Mouse (Mus musculus) hindbrain, postnatal 0 days (tissue): ENCODE measurements around the gene Cend1. TPM values are rescaled to one million over a fixed set of nuclear protein-coding genes. Genes with fewer than 3 reads are reported as not detected.
A peak's percentile ranks its signal among the peaks of the same experiment; 100 is the strongest.

ENCODE experiments used
- ATAC-seq: fragments of 200-750 bp; cut with Nextera tagmentation; 2 replicates; pipeline ENCODE4 v1.8.0; 2017; ENCODE audit warnings: mild to moderate bottlenecking, moderate TSS enrichment, moderate library complexity
- DNase-seq: peaks from one replicate; pipeline ENCODE4 v3.0.0-alpha.2; 2015; ENCODE audit warnings: low spot score
- H3K27ac ChIP-seq: fragments of 300-500 bp; sonication (generic); 2 replicates; pipeline ENCODE4 v1.5.1; 2014; ENCODE audit warnings: mild to moderate bottlenecking
- H3K27me3 ChIP-seq: fragments of 300-500 bp; sonication (generic); 2 replicates; pipeline ENCODE4 v1.6.1; 2014; ENCODE audit warnings: low read length, mixed read lengths; ENCODE audit not compliant: insufficient read depth
- H3K36me3 ChIP-seq: fragments of 300-500 bp; sonication (generic); 2 replicates; pipeline ENCODE4 v1.6.1; 2014; ENCODE audit warnings: low read length, mixed read lengths; ENCODE audit not compliant: insufficient read depth
- H3K4me1 ChIP-seq: fragments of 300-500 bp; sonication (generic); 2 replicates; pipeline ENCODE4 v1.6.1; 2014; ENCODE audit warnings: antibody characterized with exemption, low read length, mixed read lengths; ENCODE audit not compliant: insufficient read depth
- H3K4me2 ChIP-seq: fragments of 300-500 bp; sonication (generic); 2 replicates; pipeline ENCODE4 v1.6.1; 2014; ENCODE audit warnings: low read depth, mild to moderate bottlenecking, low read length, moderate library complexity, mixed read lengths
- H3K4me3 ChIP-seq: fragments of 300-500 bp; sonication (generic); 2 replicates; pipeline ENCODE4 v1.5.1; 2014; ENCODE audit warnings: low read length
- H3K9ac ChIP-seq: fragments of 300-500 bp; sonication (generic); replicated peaks from 2 replicates; pipeline ENCODE4 v1.6.1; 2014; ENCODE audit warnings: mild to moderate bottlenecking, low read length, moderate library complexity, mixed read lengths
- H3K9me3 ChIP-seq: fragments of 300-500 bp; sonication (generic); 2 replicates; pipeline ENCODE4 v1.6.1; 2016; ENCODE audit warnings: low read length, mixed read lengths
- CTCF ChIP-seq: IDR thresholded peaks from 2 replicates; pipeline ENCODE4 v1.5.1; 2016; ENCODE audit warnings: antibody characterized with exemption, control low read depth, low read depth
- WGBS: fragments of 180-500 bp; shearing (Covaris S2); extraction: QIAGEN DNeasy Blood & Tissue Kit; methylation state at CpG from one replicate; pipeline ENCODE4 v1.1.7; 2014; 5-methylcytosine and 5-hydroxymethylcytosine counted together
- polyA plus RNA-seq: library from polyadenylated mRNA; unstranded; fragments of >200 nt; fragmentation: Nextera tagmentation; extraction: Ambion mirVana; gene quantifications from 2 replicates; pipeline ENCODE4 v1.2.1, GENCODE M21; 2015
- total RNA-seq: library from RNA; depleted of rRNA; stranded (reverse); fragments of >200 nt; gene quantifications from 2 replicates; pipeline ENCODE4 v1.2.3, GENCODE M21; 2014

The Cend1 gene
- total and polyA plus RNA-seq, 2 experiments from 2014 or later, result 246 to 255 TPM

- 1% methylated on average over 87 of the region's 87 CpGs for WGBS
- peak; percentile 87 for ATAC-seq
- Histone ChIP-seq H3K4me1 (peaks cover 14% of the 10 kb centered on the region), H3K27me3 (no peaks in the 10 kb centered on the region), H3K27ac (peak within 1 kb of the TSS; percentile 80; the same call in 1 of the 2 replicates), H3K9me3 (no peaks in the 10 kb centered on the region), H3K36me3 (peaks cover 12% of the 10 kb centered on the region), H3K4me3 (peak within 1 kb of the TSS; percentile 60), H3K9ac (peak within 1 kb of the TSS; percentile 87), H3K4me2 (peak within 1 kb of the TSS; percentile 77)
- peak; percentile 91 for DNase-seq
- TF ChIP-seq CTCF, result no peak; the same call in 1 of the 2 replicates
Measured at GRCm38 (mm10) chr7:141475011-141475804, 45.9 kb upstream of the Cend1 start, which contains the start of the genes Polr2l and Tspan4. Gene Polr2l, minus strand, starts transcription at chr7:141475132. Gene Tspan4, plus strand, starts transcription at chr7:141475240.

GRCm38 (mm10) chr7:141474160-141474559 is 44.9 kb upstream of the Cend1 start:
- ATAC-seq, result no peak
- H3K36me3 ChIP-seq, result peaks cover 12% of the 10 kb centered on the region
- H3K4me2 ChIP-seq, result peak overlapping the region; percentile 77
- no peaks in the 10 kb centered on the region for H3K27me3 ChIP-seq
- H3K9ac ChIP-seq, result peak overlapping the region; percentile 87
- H3K27ac ChIP-seq, result no peak overlapping the region
- no peak for TF ChIP-seq CTCF
- WGBS, result 14% methylated on average over 5 of the region's 5 CpGs
- H3K4me1 ChIP-seq, result peaks cover 21% of the 10 kb centered on the region
- DNase-seq, result no peak
- peak overlapping the region; percentile 60 for H3K4me3 ChIP-seq
- no peaks in the 10 kb centered on the region for H3K9me3 ChIP-seq

- Histone ChIP-seq H3K4me2 (no peak overlapping the region), H3K9ac (no peak overlapping the region), H3K9me3 (no peaks in the 10 kb centered on the region), H3K4me1 (peaks cover 34% of the 10 kb centered on the region), H3K27me3 (no peaks in the 10 kb centered on the region), H3K27ac (no peak overlapping the region), H3K4me3 (no peak overlapping the region), H3K36me3 (peaks cover 12% of the 10 kb centered on the region)
- no peak for DNase-seq
- no peak for ATAC-seq
- 85% methylated on average over 6 of the region's 6 CpGs for WGBS
- no peak for TF ChIP-seq CTCF
Measured at GRCm38 (mm10) chr7:141472763-141473162, 43.5 kb upstream of the Cend1 start.

DNA sequence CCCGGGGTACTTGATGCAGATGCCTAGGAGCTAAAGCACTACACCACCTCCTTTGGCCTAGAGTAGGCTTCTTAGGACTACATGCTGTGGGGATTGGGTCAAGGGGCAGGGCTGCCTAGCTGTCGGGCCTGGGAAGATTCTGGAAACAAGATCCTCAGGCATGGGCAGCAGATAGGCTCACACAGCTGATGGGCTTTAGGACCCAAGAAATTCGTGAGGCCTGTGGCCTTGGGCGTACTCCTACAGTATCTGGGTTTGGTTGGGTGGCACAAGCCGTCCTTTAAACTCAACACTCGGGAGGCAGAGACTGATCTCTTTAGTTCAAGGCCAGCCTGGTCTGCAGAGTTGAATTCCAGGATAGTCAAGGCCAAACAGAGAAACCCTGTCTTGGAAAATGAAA is 42.9 kb upstream of the Cend1 start:
- H3K4me3 ChIP-seq, result no peak overlapping the region
- H3K9ac ChIP-seq, result no peak overlapping the region
- no peak overlapping the region for H3K27ac ChIP-seq
- H3K27me3 ChIP-seq, result no peaks in the 10 kb centered on the region
- WGBS, result 81% methylated on average over 6 of the region's 6 CpGs
- no peak for ATAC-seq
- no peak for DNase-seq
- H3K4me2 ChIP-seq, result no peak overlapping the region
- peaks cover 34% of the 10 kb centered on the region for H3K4me1 ChIP-seq
- peaks cover 12% of the 10 kb centered on the region for H3K36me3 ChIP-seq
- no peaks in the 10 kb centered on the region for H3K9me3 ChIP-seq
- TF ChIP-seq CTCF, result no peak

DNA sequence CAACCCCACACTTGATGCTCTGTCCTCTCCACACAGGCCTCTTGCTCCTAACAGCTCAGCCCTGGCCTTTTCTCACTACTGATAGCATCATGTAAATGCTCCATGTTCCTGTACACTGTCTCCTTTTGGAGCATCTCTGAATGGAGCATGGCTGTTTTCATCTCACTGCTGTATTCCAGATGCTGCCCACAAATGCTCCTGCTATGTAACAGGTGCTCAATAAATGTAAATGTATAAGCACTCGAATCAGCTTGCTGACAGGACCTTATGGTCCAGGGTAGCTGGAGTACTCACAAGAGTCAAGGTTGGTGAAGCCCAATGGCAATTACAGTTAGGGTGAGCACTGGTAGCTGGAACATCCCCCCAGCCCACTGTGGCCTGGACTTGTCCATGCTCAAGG is 41.9 kb upstream of the Cend1 start:
- no peak overlapping the region for H3K27ac ChIP-seq
- no peak overlapping the region for H3K4me2 ChIP-seq
- no peak overlapping the region for H3K4me3 ChIP-seq
- WGBS, result 83% methylated on average over 1 of the region's 1 CpGs
- H3K9ac ChIP-seq, result no peak overlapping the region
- ATAC-seq (no peak), DNase-seq (no peak)
- no peaks in the 10 kb centered on the region for H3K9me3 ChIP-seq
- H3K36me3 ChIP-seq, result peaks cover 12% of the 10 kb centered on the region
- H3K4me1 ChIP-seq, result peaks cover 34% of the 10 kb centered on the region
- H3K27me3 ChIP-seq, result no peaks in the 10 kb centered on the region
- TF ChIP-seq CTCF, result no peak

GRCm38 (mm10) chr7:141470637-141470944 is 41.3 kb upstream of the Cend1 start:
- Histone ChIP-seq H3K27ac (no peak overlapping the region), H3K36me3 (peaks cover 12% of the 10 kb centered on the region), H3K4me2 (no peak overlapping the region), H3K9ac (no peak overlapping the region), H3K27me3 (0 out of 2 replicates have a peak, but pooled peaks cover 1% of the 10 kb centered on the region), H3K4me1 (peaks cover 30% of the 10 kb centered on the region), H3K9me3 (no peaks in the 10 kb centered on the region), H3K4me3 (no peak overlapping the region)
- 89% methylated on average over 10 of the region's 10 CpGs for WGBS
- DNase-seq (no peak), ATAC-seq (no peak)
- TF ChIP-seq CTCF, result no peak
